Mouse (Mus musculus) retina, postnatal 7 days (tissue): ENCODE data around the gene Rnd1.
A peak's percentile ranks its signal among the peaks of the same experiment; 100 is the strongest.

Experiments
- DNase-seq: peaks from one replicate; pipeline ENCODE4 v3.0.0-alpha.2; 2012; ENCODE audit warnings: low read depth, low spot score

Rnd1 gene

DNA sequence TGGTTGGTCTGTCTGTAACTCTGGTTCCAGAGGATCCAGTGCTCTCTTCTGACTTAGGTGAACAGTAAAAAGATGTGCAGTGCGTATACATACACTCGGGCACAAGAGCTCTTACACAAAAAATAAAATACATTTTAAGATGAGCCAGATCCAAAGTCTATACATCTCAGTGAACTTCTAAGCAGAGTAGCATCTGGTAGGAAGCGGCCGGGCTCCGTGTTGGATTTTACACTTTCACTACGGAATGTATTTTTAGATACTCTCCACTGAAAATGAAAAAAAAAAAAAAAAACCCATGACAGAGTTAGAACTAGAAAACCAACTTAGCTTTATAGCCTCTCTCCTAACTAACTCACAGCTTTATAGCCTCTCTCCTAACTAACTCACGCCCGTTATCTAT, 3.4 kb upstream of the Rnd1 start:
- no peak for DNase-seq

DNA sequence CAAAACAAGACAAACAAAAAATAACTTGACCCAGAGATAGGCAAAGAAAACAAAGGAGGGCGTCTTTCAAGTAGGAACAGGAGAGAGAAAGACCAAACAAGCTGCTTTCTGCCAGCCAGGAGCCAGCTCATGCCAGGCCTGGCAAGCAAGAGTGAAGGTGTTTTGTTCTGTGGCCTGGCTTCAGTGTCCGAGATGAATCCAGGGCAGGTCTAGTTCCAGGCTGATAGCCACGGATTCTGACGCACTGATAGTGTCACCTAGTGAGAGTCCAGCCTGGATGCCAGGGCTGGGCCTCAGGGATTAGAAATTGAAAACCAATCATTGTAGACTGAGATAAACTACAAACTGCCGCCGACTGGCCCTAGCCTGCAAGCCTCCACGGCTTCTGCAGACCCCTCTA, 716 bp upstream of the Rnd1 start:
- DNase-seq: no peak

DNA sequence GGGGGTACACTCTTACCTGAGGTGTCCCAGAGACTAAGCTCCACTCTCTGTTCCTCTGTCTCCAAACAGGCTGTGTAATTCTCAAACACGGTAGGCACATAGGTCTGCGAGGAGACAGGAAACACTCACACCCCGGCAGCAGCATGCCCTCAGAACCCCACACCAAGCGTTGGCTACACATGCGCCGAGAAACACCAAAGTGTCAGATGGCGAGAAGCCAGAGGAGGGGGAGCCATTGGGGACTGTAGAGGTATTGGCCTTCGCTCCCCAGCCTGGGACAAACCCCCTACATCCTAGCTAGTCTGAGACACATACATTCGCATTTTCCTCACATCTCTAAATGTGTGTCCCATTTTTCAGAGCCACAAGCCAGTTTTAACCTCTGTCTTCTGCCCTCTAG, 790 bp downstream of the Rnd1 start:
- DNase-seq: no peak

DNA sequence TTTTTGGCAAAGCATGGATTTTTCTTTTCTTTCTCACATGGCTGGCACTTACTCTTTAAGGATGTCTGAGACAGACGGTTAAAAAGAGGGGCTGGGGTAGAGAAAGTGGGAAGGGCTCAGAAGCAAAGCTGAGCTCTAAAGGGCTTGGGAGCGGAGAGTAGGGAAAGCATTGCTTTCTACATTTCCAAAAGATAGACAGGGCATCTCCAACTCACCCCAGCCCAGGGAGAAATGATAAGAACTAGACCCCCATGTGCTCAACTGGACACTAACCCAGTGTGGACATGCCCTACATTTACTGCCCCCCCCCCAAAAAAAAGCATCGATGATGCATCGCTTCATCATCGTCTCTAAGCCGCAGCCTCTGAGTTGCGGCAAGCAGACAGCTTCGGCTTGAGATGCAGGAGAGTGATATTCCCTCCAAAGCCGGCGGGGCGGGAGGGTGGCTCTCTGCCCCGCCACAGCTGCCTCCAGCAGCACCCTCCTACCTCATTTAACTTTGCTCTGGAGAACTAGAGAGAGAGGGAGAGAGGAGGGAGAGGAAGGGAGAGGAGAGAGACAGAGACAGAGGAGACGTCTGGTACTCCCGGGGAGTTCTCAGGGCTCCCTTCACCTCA, 1.5 kb downstream of the Rnd1 start:
- no peak for DNase-seq

DNA sequence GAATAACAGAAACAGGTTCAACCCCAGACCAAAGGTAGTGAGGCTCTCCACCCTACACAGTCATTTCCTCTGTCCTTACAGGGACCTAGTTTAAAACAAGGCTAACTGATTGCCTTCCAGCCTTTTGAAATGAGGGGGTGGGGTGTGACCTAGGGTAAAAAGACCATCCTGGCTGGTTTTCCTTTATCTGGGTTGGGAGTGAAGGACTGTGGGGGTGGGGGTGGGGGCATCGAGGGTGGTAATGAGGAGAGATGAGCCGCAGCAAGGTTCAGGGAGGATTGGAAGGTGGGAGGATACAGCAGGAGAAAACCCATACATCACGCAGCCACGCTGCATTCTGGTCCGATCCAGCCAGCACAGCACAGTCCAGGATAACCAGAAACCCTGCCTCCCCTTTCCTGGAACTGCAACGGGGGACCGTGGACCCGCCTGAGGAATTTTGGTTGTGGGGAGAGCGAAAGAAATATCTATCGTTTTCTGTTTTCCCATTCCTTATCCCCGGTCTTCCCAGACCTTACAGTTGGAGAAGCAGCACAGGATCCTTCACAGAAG, 2.2 kb downstream of the Rnd1 start:
- DNase-seq: no peak

DNA sequence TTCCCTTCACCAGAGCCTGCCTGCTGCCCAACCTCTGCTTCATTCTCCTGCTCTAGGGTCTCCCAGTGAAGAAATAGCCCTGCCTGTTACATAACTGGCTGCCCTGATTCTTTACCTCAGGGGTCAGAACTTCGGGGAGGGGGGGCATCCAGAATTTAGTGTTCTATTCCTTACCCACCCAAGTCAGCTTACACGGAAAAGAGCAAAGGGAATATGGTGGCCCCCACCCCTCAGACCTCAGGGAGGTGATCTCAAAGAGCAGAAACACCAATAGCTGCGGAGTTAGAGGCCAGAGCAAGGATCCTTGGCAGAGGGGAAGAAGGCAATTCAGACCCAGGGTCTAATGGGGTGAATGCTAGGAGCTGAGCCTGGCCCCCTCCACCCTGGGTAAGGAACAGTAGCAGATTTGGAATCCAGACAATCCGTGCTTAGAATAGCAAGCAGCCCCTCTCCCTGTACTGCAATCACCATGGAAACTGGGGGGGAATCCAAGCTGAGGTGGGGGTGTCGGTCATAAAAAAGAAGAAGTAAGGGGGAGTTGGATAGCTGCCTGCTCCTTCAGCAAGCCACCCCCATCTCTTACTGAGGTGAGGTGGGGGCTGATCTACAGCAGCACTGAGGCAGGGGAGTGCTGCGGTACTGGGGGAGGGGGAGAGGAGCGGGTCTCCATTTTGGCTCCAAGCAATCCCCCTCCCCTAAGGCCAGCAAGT, 2.8 kb downstream of the Rnd1 start:
- DNase-seq: no peak

DNA sequence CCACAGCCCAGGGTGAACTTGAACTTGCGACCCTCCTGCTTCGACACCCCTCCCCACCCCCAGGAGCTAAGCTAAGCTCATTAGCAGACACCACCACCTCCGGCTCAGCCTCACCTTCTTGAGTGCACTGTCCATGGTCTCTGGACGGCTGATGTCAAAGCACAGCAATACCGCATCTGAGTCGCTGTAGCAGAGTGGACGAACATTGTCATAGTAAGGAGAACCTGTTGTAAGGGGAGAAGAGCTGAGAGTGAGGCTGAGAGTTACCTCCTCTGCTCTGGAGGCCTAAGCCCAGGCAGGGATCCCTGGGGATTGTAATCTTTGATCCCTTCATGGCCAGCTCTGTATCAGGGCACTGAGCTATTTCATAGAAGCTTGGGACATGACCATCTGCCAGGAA, 3.5 kb downstream of the Rnd1 start:
- DNase-seq: no peak

DNA sequence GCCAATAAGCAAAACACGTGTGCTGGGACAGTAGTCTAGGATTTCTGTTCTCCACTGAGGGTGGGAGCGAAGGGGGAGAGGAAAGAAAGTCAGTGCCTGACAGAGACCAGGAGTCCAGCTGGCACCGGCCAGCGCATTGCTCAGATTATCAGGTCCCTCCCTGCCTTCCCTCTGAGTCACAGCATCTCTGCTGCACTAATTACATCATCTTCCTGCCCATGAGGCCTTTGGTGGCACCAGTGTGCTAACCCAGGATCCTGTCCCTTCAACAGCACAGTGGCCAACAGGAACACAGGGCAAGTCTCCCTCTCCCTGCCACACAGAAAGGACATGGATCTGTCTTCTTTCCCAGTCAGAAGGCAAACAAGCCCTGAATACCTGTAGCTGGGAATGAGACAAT, 4.7 kb downstream of the Rnd1 start:
- DNase-seq: no peak

DNA sequence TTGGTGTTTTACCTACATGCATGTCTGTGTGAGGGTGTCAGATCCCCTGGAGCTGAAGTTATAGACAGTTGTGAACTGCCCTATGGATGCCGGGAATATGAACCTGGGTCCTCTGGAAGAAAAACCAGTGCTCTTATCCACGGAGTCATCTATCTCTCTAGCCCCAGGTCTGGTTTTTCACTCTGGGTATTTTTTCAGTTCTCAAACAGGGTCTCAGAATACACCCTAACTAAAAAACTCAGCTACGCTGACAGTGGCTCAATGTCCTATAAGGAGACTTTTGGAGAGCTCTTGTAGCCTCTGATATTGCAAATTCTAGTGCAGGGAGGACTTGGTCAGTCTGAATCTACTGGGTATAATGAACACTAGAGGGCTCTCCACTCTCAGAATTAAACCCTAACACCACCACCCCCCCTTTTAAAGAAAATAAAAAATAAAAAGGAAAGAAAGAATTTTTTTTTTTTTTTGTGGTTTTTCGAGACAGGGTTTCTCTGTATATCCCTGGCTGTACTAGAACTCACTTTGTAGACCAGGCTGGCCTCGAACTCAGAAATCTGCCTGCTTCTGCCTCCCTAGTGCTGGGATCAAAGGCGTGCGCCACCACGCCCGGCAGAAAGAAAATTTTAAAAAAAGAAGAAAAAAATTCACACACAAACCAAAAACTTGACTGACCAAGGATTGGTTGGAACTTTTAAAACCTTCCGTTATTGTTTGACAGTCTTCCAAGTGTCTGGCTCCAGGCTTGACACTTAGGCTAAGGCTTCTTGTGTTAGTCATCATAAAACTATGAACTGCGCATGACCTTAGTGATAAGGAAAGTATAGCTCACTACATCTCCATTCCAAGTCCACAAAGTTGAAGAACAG, 13.0 kb downstream of the Rnd1 start:
- DNase-seq: no peak

DNA sequence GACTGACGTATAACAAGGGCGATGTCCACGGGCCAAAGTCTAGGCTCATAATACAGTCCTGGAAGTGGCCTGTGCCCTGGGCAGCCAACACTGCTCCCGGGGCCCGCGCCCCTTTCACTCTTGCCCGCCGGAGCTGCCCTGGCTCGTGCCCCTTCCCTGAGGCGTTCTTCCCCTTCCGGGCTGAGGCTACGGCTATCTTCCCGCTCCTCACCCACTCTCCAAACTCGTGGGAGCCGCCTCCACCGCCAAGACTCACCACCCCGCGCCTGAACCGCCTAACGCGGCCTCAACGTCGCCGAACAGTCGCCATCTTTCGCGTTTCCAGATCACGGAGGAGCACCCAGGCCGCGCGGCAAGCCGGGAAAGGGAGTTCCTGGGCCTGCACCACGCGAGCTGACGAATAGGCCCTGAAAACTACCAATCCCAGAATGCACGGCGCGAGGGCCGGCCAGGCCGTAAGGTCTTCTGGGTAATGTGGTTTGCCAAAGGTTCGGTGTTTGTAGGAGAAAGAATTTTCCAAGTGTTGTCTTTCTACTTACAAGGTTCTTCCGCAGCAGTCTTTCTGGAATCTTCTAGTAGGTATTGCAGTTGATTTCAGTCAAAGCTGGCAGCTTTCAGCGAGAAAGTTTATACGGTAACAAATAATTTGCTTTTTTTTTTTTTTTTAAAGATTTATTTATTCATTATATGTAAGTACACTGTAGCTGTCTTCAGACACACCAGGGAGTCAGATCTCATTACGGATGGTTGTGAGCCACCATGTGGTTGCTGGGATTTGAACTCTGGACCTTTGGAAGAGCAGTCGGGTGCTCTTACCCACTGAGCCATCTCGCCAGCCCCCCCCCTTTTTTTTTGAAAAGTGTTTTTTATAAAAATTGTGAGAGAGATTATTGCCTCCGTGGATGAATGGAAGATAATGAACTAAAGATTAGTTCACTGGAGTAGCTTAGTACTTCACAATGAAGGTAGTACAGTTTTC, 14.4 kb downstream of the Rnd1 start, which contains the start of gene Ddx23:
Gene Ddx23 (minus strand): TSS at position 328 of the 979 bp plus-strand sequence.
- DNase-seq: peak; percentile 89

DNA sequence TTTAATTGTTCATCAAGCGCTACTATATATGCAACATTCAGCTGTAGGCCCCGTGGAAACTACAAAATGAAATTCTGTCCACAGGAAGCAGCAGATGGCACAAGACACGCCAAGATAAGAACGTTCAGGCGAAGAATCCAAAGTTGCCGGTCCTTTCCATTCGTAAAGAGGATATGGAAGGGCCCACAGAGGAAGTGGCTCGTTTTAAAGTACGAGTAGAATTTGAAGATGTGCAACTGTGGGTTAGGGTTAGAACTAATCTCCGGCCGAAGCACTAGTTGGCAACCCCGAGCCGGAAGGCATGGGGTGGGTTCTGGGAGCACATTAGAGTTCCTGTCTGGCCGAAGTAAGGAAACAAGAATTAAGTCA, 15.1 kb downstream of the Rnd1 start:
- no peak for DNase-seq

DNA sequence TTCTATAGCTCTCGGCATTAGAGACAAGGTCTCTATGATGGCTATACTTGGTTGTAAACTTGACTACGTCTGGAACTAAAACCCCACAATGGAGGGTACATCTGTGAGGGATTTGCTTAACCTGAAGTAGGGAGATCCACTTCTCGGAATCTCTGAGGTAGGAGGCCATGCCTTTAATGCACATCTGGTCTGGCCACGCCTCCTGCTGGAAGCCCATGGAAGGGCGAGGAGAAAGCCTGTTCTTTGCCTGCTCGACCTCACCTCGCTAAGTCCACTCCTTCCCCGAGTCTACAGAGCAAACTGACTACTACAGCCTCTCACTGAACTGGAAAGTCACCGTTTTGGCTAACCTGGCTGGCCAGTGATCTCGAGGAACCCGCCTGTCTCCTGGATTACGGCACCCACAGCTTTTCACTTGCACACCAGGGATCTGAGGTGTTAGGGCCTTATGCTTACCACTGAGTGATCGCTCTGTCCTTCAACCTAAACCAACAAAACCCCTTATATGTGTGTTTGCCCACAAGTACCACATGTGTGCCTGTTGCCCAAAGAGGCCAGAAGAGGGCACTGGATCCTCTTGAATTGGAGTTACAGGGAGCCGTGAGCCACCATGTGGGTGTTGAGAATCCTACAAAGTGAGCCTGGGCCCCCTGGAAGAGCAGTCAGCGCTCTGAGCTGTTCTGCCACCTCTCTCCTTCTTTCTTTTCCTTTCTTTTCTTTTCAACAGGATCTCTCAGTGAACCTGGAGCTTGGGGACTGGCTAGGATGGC, 20.1 kb downstream of the Rnd1 start:
- DNase-seq: no peak

DNA sequence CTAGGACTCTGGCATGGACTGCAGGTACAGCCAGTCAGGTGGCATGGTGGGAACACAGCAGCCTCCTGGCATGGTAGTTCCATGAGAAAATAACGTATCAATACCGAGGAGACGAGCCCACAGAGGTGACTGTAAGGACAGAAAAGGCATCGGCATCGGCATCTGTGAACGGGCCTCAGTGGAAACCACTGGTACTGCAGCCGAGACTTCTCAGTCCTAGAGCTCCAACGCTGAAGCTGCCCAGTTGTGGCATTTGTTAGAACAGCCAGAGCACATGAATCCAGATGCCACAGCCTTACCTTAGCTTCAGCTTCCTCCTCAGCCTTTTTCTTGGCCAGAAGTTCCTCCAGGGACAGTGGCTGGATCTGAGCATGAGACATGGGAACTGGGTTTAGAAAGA, 25.1 kb downstream of the Rnd1 start:
- DNase-seq: no peak

DNA sequence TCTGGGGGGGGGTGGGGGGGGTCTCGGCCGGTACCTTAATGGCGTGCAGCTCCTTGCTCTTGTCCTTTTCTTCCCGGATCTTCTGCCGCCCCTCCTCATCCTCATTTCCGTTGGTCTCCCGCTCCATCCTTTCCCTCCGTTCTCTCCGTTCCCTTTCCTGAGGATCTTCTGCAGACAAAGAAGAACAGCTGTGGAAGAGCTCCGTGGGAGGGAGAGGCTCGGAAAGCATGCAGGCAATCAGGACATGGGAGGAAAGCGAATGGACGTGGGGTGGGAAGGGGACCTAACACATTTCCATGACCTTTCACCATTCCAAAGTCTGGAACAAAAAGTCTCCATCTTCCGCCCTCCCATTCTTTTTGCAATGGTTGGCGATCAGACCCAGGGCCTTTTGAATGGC, 25.8 kb downstream of the Rnd1 start:
- DNase-seq: no peak

DNA sequence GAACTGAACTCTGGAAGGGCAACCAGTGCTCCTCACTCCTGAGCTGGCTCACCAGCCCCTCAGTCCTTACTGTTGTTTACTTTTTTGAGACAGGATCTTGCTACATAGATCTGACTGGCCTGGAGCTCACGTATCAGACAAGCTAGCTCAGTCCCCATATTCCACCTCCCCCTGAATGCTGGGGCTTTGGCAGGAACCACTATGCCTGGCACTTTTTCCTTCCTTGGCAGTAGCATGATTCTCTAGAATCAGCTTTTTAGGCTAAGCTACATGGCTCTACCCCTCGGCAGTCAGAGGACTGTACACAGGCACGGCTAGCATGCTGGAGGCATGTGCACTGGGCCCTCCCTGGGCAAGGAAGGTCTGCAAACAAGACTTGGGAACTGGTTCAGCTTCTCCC, 29.2 kb downstream of the Rnd1 start:
- no peak for DNase-seq

DNA sequence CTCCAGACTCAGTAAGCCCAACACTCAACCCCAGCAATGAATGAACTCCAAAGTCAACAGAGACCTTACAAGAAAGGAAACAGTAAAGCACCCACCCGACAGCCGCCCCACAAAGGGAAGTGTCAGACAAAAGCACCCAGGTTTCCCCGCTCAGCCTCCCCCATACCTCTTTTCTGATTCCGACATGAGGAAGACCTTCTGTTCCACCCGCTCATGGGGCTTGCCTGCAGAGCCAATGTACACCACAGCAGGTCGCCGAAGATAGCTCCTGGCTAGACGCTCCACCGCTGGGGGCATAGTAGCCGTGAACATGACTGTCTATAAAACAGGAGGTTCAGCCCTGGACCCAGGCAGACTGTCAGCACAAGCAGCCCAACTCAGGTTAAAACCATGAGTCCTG, 30.0 kb downstream of the Rnd1 start:
- no peak for DNase-seq

DNA sequence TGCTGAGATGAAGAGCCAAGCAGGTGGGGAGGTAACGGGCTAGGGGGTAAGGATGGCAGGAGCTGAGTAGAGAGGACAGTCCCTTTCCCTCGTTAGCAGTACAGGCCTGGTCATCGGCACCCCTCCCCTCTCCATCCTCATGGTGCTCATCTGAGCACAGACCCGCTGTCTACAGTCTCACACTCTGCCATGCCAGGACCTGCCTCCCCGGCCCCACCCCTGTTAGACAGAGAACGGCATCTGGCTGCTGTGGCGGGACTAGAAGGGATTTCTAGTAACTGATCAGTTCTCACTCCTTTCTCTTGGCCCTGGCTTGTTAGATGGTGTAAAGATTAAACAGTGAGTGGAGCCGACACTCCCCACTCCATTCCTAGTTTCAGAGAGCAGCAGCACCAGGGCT, 30.5 kb downstream of the Rnd1 start:
- DNase-seq: no peak

DNA sequence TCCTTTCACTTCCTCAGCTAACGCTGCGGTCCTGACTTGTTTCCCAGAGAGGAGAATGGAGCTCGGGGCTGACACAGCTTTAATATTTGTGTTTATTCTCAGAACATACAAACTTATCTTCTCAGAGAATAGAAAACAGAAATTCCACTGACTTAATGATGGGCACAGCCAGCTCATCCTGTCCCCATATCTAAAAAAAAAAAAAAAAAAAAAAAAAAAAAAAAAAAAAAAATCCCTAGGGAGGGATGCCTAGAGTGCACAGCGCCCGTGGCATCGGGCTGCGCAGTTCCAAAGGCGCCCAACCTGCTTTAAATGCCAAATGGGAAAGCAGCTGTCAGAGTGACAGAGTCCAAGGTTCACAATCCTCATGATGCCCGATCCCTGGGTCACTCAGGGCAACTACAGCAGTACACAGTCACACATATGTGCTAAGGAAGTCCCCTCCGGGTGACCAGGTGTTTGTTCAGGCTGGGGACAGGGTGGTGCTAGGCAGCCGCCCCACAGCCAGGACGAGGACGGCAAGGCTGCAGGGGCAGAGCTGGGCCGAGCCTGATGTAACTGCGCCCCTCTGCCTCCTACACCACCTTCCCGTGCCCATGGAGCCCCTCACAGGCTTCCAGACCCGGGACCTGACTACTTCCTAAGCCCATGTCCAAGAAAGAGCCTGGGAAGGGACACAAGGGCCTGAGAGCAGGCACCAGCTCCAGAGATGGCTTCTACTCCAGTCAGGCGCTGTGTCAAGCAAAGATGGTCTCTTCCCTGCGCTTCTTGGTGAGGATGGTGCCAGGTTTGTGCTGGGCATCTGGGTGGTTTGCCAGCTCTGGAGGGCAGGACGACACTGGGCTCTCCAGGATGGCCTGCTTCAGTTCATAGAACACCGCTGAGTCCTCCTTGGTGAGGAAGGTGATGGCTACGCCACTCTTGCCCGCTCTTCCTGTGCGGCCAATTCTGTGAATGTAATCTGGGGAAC, 31.9 kb downstream of the Rnd1 start:
- no peak for DNase-seq

DNA sequence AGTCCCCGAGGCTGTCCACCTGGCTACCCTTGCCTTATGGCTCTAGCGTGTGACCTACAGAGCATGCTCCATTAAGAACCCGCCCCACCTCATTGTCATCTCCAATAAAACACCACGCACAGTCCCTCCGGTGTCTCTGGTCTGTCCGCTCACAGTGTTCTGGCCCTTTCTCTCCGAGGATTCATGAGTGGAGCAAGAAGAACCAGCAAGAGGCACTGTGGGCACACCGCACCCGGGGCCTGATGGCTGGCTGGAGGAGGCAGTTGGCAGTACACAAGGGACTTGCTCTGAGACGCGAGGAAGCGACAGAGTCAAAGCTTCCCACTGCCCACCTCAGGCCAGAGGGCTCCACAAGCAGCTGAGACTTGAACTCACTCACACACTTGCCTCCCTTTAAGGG, 32.9 kb downstream of the Rnd1 start:
- DNase-seq: no peak
